Mouse (Mus musculus): Measurements from ENCODE around the gene Mki67.
"Not testable (repeated sequence)": the region's sequence is repeated elsewhere in the genome, so short reads cannot be mapped to it uniquely, and the experiment has no call there.

The Mki67 gene

DNA sequence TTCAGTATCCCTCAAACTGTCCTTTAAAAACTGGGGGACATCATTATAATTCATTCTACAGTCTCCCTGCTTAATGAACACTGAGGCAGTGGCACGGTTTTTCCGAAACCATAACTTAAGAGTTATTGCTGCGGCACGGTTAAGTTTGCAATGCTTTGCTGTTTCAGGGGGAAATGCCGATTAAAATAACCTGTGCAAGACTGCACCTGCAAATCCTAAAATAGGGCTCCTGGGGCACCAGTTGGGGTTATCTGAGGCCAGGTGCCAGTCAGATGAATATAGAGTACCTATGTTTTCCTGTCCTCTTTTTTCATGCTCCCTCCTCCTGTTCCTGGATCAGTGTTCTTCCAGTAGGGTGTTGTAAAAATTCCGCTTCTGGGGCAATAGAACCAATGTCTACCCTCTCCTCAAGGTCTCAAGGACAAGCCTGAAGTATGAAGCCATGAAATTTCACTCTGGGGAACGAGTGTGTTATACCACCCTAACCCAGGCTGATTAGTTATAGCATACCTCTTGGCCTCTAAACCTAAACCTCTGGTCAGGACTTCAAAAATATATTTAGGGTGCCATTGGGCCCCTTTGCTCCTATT is 902 bp upstream of the Mki67 start:
- DNase-seq (ENCODE audit: low read depth, low spot score), result no peak

DNA sequence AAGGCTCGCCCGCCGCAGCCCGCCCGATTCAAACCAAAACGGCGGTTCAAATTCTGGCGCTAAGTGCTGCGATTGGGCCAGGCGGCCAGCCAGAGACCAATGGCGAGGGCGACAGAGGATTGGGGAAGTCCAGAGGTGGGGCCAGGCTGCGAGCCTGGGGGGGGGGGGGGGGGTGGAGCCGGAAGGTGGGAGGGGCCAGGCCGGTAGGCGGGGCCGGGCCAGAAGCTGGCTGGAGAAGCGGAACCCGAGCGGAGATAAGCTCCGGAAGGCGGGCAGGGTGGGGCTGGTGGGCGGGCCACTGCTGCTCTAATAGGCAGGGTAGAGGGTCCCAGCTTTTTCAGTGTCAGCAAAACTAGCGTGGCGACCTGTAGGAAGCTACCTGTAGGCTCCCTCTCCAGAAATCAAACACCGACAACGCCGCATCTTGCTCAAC is 300 bp upstream of the Mki67 start:
- DNase-seq (ENCODE audit: low read depth, low spot score), result peak; percentile 95

DNA sequence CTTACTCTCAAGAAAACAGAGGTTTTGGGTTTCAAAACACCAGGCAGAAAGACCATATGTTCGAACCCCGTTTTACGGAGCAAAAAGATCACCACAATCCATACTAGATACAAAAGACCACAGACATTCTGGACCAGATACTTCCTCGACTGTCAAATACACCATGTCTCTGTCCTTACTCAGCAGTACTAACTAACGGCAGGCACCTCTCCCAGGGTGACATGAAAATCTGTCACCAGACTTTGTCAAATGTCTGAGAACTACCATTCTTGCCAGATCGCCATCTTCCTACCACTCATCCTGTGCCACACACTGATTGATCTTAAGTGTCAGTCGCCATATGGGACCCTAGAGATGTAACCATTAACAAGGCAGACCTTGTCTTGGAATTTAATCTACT is 995 bp downstream of the Mki67 start:
- no peak for DNase-seq (ENCODE audit: low read depth, low spot score)

DNA sequence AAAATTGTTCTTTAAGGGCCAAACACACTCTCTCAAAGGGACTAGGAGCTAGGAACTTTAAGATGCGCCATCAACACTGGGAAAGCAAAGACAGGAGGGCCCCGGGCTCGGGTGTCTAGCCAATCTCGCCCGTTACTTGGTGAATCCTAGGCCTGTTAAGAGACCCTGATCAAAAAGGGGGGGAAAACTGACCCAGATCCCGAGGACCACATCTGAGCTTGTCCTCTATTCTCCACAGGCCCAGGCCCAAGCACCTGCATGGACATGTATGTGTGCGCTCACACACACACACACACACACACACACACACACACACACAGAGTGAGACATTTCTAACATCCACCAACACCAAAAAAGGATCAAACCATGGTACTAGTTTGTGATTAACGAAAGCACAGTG is 2.8 kb downstream of the Mki67 start:
- DNase-seq (ENCODE audit: low read depth, low spot score), result no peak

DNA sequence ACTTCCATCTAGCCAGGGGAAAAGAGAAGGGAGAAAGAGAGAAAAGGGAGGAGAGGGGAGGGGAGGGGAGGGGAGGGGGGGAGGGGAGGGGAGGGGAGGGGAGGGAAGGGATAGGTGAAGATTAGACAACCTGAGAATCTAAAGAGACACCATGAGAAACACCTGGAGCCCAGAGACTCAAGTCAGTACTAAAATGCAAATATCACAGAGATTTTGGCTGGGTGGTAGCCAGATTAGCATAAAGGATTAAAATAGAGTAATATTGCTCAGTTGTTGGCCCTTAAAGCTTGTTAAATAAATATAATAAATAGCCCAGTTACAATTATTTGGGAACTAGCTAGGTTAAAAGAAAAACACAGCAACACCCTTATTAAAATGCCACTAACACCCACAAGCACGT is 3.6 kb downstream of the Mki67 start:
- DNase-seq (ENCODE audit: low read depth, low spot score), result no peak

DNA sequence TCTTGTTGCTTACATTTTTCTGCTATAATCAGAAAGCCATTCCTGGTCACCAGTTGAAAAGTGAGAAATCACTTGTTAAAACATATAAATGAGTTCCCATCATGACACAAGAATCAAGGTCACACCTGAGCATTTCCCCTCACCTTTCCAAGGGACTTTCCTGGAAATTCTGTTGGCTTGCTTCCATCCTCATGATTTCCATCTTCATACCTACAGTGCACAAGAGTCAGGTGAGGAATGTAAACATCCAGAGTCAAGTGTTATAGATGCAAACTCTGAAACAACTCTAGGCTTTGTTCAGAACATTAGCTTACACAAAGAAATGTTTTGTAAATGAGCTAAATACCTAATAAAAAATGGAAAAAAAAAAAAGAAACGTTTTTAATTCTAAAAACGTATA is 5.5 kb downstream of the Mki67 start:
- DNase-seq (ENCODE audit: low read depth, low spot score), result no peak

DNA sequence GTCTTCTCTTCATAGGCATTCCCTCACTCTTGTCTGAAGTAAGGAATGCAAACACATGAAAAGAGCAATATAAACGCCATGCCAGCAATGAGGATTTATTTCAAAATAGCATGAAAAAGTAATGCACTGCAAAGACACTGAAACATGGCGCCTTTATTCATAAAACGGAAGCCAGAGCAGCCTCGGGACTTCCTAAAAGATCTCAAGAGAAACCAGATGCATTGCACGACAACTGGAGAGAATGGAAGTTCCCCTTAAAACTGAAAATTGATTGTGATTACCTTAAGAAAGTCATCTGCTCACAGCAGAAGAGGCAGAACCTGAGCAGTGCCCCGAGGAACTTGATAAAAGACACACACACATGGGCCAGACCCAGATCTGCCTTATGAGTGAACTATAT is 10.4 kb downstream of the Mki67 start:
- no peak for DNase-seq (ENCODE audit: low read depth, low spot score)

DNA sequence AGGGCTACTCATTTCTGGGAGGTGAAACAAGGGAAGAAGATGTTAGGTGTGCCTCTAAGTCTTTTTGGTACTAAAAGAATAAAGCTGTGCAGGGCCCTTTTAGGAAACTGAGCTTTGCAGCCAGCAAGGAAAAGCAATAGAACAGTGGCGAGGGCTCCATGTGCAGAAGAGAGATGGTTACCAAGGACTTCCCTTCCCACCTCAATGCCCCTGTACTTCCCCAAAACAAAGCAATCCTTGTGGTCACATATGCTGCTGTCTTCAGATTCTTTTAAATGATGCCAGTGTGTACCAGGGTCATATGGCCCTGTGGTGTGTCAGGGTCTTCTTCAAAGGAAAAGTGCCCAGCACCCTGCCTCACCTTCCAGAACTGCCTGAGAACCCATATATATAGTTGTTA is 11.1 kb downstream of the Mki67 start:
- no peak for DNase-seq (ENCODE audit: low read depth, low spot score)

DNA sequence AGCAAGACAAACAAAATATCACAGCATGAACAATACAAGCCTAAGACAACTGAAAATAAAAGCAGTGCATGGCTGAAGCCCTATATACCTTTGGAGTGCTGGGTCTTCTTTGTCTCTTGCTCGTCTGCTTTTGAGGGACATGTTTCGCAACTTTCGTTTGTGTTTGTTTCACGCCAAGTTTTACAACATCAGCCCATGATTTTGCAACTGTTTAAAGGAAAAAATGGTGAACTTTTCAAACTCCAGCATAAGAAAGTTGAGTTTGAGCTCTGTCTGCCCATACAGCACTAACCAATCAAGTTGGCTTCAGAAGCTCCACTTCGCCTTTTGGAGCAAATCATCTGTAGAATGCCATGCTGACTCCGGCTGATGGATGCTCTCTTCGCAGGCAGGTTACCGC is 11.9 kb downstream of the Mki67 start:
- DNase-seq (ENCODE audit: low read depth, low spot score), result no peak

DNA sequence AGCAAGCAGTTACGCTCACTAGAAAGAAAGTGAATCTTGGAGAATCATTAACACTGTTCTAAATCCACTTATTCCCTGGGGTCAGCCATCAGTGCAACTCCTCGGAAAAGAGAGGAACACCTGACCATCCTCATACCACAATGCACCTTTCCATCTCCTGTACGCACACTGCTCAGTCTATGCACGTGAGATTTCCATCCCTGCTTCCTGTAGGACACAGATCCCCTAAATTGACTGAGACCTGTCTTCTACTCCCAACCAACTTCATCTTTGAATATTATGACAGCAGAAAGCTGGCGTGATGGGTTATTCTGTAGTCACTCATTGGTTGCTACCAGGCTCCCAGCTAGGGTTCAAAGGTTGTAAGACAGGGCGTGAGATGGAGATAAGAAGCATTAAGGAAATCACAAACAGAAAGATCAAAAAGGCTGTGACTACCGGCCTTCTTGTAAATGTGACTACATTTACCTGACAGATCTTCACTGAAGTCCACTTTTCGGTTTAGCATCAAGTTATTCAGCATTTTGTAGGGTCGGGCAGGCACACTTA is 12.5 kb downstream of the Mki67 start:
- DNase-seq (ENCODE audit: low read depth, low spot score), result no peak

DNA sequence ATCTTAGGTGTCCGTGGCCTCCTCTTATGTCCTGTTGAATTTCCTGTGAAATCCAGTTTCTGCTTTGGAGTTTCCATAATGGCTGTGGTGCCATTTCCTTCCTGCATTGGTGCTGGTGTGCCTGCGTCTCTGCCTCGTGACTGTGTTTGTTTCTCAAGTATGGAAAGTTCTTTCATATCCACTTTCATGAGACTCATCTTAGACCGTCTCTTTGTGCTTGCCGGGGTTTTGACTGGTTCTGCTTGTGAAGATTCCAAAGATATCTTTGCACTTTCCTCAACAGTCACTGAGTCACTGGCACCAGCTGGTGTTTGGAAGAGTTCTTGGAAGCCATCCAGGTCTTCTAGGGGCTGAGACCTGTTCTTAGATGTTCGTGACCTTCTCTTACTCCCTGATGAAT is 16.8 kb downstream of the Mki67 start:
- not testable (repeated sequence) for DNase-seq (ENCODE audit: low read depth, low spot score)

DNA sequence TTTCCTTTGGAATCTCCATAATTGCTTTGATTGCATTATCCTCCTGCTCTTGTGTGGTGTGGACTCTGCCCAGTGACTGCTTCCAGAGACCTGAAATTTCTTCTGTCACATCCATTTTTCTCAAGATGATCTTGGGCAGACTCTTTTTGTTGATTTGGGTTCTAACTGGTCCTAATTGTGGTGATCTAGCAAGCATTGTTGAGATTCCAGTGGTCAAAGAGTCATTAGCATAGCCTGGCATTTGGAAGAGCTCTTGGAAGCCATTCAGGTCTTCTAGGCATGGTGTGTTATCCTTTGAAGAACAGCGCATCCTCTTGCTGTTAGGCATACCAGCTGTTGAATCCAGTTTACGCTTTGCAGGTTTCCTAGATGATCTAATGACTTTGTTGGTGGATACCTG is 17.8 kb downstream of the Mki67 start:
- peak; percentile 24 for DNase-seq (ENCODE audit: low read depth, low spot score)

DNA sequence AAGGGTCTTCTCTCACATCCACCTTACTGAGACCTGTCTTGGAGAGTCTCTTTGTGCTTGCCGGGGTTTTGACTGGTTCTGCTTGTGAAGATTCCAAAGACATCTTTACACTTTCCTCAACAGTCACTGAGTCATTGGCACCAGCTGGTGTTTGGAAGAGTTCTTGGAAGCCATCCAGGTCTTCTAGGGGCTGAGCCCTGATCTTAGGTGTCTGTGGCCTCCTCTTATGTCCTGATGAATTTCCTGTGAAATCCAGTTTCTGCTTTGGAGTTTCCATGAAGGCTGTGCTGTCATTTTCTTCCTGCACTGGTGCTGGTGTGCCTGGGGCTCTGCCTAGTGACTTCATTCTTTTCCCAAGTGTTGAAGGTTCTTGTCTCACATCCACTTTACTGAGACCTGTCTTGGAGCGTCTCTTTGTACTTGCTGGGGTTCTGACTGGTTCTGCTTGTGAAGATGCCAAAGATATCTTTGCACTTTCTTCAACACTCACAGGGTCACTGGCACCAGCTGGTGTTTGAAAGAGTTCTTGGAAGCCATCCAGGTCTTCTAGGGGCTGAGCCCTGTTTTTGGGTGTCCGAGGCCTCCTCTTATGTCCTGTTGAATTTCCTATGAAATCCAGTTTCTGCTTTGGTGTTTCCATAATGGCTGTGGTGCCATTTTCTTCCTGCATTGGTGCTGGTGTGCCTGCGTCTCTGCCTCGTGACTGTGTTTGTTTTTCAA is 19.0 kb downstream of the Mki67 start:
- not testable (repeated sequence) for DNase-seq (ENCODE audit: low read depth, low spot score)

DNA sequence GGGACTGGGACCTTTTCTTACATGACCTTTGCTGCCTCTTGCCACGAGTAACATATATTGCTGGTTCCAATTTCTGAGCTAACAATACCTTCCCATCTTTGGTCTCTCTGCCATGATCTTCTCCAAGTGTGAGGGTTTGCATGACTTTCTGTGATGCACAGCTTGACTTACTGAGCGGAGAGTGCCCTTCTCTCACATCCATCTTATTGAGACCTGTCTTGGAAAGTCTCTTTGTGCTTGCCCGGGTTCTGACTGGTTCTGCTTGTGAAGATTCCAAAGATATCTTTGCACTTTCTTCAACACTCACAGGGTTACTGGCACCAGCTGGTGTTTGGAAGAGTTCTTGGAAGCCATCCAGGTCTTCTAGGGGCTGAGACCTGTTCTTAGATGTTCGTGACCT is 20.0 kb downstream of the Mki67 start:
- DNase-seq (ENCODE audit: low read depth, low spot score), result no peak

DNA sequence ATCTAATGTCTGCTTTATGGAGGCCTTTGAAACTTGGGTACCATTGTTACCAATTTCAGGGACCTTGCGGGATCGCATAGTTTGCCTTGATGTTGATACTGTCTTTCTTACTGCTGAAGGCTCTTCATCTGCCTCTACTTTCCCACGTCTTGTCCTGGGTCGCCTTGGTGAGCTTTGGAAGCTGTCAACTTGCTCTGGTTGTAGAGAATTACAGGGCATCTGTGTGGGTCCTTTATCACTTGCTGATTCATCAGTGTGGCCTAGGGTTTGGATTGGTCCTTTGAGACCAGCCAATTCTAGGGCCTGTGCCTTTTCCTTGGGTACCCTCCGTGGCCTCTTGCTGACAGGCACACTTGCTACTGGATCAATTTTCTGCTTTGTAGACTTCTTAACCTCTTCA is 21.4 kb downstream of the Mki67 start:
- DNase-seq (ENCODE audit: low read depth, low spot score), result no peak

DNA sequence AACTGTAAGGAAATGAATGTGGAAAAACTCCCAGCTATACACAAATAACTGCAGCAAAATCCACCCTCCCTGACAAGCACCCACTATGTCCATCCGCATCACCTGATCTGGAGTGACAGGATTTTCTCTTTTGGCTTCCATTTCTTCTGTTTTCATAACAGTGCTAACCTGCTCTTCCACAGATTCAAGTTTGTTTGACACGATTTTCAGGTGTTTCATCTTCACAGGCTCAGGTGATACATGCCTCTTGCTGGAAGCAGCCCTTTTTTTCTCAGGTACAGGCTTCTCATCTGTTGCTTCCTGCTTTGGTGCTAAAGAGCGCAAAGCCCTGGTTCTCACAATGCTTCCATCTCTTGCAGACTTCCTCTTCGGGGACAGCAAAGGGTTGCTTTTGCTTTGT is 22.0 kb downstream of the Mki67 start:
- DNase-seq (ENCODE audit: low read depth, low spot score), result no peak

DNA sequence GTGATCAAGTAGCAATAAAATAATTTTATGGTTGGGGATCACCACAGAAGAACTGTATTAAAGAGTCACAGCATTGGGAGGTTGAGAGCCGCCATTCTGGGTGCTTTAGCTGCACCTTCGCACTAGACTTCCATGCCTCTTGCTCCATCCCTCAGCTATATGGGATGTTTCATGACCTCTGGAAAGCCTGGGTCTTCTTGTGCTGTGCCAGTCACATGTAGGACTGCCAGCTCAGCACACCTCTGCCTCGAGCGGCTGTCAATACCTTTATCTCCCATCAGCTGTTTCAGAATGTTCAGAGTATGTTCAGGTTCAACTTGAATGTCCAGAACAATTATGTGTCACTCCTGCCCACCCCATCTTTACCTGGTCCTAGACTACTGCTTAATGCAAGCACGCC is 24.2 kb downstream of the Mki67 start:
- no peak for DNase-seq (ENCODE audit: low read depth, low spot score)

DNA sequence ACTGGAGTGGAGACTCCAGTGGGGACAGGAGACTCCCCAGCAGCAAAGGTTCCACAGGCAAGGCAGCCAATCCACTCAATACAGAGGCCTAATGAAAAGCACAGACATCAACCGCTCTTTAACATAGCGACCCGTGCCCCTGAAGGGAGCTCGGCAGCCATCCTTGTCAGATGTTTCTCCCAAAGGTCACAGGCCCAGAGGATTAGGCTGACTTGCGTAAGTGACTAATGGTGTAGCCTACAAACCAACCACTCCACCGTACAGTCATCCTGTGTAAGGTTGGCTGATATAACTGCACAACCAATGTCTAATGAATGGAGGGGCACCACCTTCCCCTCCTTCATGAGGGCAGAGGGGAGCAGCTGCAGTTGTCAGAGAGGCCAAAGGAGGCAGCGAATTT is 26.8 kb downstream of the Mki67 start:
- no peak for DNase-seq (ENCODE audit: low read depth, low spot score)

DNA sequence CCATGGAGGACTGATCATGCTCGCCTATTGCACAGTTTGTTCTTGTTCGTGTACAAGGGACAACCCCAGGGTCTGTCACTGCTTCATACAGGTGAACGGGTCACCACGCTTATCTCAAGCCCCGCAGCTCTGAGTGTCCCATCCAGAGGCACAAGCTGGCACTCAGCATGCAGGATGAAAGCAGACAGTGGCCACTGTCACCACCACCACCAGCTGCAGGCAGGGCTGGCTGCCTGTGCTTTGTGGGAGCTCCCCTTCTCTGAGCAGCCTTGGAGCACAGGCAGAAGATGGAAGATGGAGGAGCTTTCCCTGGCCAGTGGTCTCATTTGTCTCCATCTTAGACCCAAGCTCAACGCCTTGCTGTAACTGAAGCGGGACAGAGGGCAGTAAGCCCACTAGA is 31.2 kb downstream of the Mki67 start:
- no peak for DNase-seq (ENCODE audit: low read depth, low spot score)

DNA sequence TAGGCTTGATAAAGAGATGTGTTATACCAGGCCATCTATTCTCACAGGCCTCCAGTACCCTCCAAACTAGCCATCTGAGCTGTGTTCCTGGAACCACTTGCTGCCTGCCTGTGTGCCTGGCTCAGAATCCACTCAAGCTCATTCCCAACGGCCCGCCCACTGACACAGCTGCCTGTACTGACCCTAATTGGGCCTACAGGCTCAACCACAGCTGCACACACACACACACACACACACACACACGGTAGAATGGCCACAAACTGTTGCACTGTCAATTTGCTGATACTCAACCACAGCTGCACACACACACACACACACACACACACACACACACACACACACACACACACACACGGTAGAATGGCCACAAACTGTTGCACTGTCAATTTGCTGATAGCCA is 32.1 kb downstream of the Mki67 start:
- DNase-seq (ENCODE audit: low read depth, low spot score), result not testable (repeated sequence)

DNA sequence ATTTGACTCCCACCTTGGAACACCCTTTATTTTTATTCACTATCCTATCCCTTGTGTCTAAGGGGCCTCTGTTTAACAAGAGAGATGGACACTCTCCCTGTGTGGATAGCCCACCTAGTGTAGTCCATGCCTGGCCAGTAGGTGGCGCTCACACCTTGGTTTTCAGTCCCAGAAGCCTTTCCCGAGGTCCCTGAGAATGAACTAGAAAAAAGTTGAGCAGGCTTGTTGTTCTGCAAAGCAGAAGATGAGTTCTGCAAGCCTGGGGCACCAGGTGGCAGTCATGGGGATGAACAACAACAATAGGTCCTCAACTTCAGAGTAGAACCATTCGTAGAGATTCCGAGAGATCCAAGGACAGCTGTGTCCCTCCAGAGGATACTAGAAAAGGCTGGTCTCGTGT is 35.8 kb downstream of the Mki67 start:
- DNase-seq (ENCODE audit: low read depth, low spot score), result peak; percentile 78

DNA sequence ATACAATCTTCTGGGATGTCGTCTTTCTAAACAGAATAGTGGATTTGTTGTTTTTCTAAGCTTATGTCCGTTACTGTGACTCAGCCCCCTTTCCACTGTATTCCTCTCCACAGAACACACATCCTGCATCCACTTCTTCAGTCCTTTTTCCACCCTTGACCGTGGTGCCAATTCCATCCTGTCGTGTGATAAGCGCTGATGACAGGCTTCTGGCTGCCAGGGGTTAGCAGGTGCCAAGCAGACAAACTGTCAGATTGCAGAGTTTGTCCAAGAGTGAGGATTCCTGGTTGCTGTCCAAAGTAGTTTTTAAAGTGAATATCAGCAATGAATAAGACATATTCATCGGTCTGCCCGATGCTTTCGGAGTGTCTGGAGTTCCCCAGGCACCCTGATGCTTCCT is 39.4 kb downstream of the Mki67 start:
- no peak for DNase-seq (ENCODE audit: low read depth, low spot score)

DNA sequence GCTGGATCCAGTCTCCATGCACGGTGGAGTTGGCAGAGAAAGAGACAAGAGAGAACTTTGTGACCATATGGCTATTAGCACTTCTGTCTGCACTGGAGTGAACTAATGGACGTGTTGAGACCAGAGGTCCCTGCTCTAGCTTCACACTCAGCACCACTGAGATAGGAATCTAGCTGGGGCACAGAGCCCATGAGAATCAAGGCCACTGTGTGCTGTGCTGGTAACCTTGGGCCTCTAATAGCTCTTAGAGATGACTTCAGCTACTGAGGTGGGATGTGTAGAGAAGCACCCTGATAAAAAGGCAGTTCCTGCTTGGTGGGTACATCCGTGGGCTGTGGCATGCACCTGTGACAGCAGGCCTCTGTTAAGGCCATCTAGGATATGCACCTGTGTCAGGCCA is 42.6 kb downstream of the Mki67 start:
- DNase-seq (ENCODE audit: low read depth, low spot score), result no peak
